Mouse (Mus musculus) limb, embryonic 12.5 days (tissue): ENCODE data around the gene Krtap22-2. TPM values are rescaled to one million over a fixed set of nuclear protein-coding genes. Genes with fewer than 3 reads are reported as not detected.
"Not testable (repeated sequence)": the region's sequence is repeated elsewhere in the genome, so short reads cannot be mapped to it uniquely, and the experiment has no call there.

Experiments
- ATAC-seq: fragments of 200-750 bp; cut with Nextera tagmentation; 2 replicates; pipeline ENCODE4 v1.8.0; 2017; ENCODE audit warnings: low read depth, moderate TSS enrichment; ENCODE audit not compliant: insufficient number of reproducible peaks, insufficient read depth, low FRiP score, low TSS enrichment
- H3K27ac ChIP-seq: fragments of 300-500 bp; sonication (generic); 2 replicates; pipeline ENCODE4 v1.5.1; 2016; ENCODE audit warnings: mild to moderate bottlenecking, moderate library complexity
- H3K27me3 ChIP-seq: fragments of 300-500 bp; sonication (generic); 2 replicates; pipeline ENCODE4 v1.6.1; 2016; ENCODE audit warnings: mild to moderate bottlenecking, moderate library complexity
- H3K36me3 ChIP-seq: fragments of 300-500 bp; sonication (generic); 2 replicates; pipeline ENCODE4 v1.6.1; 2016; ENCODE audit warnings: mild to moderate bottlenecking, moderate library complexity
- H3K4me1 ChIP-seq: fragments of 300-500 bp; sonication (generic); replicated peaks from 2 replicates; pipeline ENCODE4 v1.6.1; 2016
- H3K4me2 ChIP-seq: fragments of 300-500 bp; sonication (generic); 2 replicates; pipeline ENCODE4 v1.6.1; 2016; ENCODE audit warnings: mild to moderate bottlenecking, moderate library complexity
- H3K4me3 ChIP-seq: fragments of 300-500 bp; sonication (generic); replicated peaks from 2 replicates; pipeline ENCODE4 v1.5.1; 2016; ENCODE audit warnings: mild to moderate bottlenecking
- H3K9ac ChIP-seq: fragments of 300-500 bp; sonication (generic); replicated peaks from 2 replicates; pipeline ENCODE4 v1.6.1; 2016; ENCODE audit warnings: mild to moderate bottlenecking, moderate library complexity
- H3K9me3 ChIP-seq: fragments of 300-500 bp; sonication (generic); 2 replicates; pipeline ENCODE4 v1.6.1; 2016; ENCODE audit warnings: mild to moderate bottlenecking, moderate library complexity
- WGBS: fragments of 180-500 bp; shearing (Covaris S2); methylation state at CpG from one replicate; pipeline ENCODE4 v1.1.7; 2016; 5-methylcytosine and 5-hydroxymethylcytosine counted together
- polyA plus RNA-seq: library from polyadenylated mRNA; unstranded; fragments of >200 nt; fragmentation: Nextera tagmentation; extraction: Ambion mirVana; gene quantifications from 2 replicates; pipeline ENCODE4 v1.2.1, GENCODE M21; 2016

Gene Krtap22-2
- not detected in 2 replicates for polyA plus RNA-seq

DNA sequence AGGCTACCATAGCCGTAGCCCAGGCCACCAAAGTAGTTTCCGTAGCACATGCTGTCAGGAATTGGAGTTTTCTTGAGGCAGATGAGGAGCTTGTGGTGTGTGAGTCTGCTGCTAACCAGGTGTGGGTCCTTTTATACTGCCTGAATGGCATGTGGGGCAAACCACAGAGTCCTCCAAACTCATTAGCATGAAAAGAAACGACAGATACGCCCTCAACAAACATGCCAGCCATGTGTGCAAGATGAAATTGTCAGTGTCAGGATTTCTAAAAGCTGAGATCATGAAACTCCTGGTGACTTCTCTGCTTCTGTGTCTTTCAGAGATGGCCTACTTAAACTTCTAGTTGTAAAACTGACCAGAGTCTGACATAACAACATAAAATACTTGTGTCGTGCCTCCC, at the start of gene Krtap22-2:
TSS of gene Krtap22-2 (minus strand) at position 101 of the 400 bp plus-strand sequence.
- Histone ChIP-seq H3K27ac (no peak within 1 kb of the TSS), H3K9me3 (no peaks in the 10 kb centered on the region), H3K4me2 (no peak within 1 kb of the TSS), H3K4me3 (no peak within 1 kb of the TSS), H3K4me1 (no peaks in the 10 kb centered on the region), H3K27me3 (no peaks in the 10 kb centered on the region), H3K9ac (no peak within 1 kb of the TSS), H3K36me3 (no peaks in the 10 kb centered on the region)
- 84% methylated on average over 5 of the region's 5 CpGs for WGBS
- ATAC-seq = no peak

DNA sequence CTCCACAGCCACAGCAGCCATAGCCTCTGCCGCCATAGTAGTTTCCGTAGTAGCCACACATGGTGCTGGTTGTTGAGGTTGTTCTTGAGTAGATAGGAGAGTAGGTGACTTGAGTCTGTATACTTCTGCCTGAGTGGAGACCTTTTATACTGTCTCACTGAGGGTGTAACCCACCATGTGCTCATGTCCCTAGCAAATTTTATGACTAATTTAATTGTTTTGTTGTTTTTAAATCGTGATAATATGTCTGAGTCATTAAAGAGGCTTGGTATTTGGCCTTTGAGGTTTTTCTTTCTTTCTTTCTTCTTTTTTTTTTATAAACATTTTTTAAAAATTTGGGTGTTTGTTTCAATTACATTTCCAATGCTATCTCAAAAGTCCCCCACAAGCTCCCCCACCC, 37.2 kb upstream of the Krtap22-2 start, which contains the start of gene Krtap6-5:
TSS of gene Krtap6-5 (minus strand) at position 101 of the 400 bp plus-strand sequence.
- Histone ChIP-seq H3K9ac (no peak within 1 kb of the TSS), H3K36me3 (no peaks in the 10 kb centered on the region), H3K4me1 (no peaks in the 10 kb centered on the region), H3K9me3 (no peaks in the 10 kb centered on the region), H3K4me3 (no peak within 1 kb of the TSS), H3K4me2 (no peak within 1 kb of the TSS), H3K27ac (no peak within 1 kb of the TSS), H3K27me3 (no peaks in the 10 kb centered on the region)
- 84% methylated on average over 3 of the region's 3 CpGs for WGBS
- no peak for ATAC-seq

DNA sequence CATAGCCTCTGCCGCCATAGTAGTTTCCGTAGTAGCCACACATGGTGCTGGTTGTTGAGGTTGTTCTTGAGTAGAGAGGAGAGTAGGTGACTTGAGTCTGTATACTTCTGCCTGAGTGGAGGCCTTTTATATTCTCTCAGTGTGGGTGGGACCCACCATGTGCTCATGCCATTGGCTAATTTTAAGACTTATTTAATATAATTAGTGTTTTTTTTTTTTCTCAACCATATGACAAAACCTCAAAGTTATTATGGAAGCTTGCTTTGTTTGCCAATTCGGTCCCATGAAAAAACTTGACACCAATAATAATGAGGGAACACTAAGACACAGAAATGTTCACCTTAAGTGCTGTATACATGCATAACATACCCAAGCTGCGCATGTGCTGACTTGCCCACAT, 30.8 kb upstream of the Krtap22-2 start, which contains the start of gene Gm10228:
TSS of gene Gm10228 (minus strand) at position 101 of the 400 bp plus-strand sequence.
- ATAC-seq, H3K9ac ChIP-seq, H3K27me3 ChIP-seq, H3K9me3 ChIP-seq, H3K36me3 ChIP-seq, H3K4me3 ChIP-seq, H3K4me2 ChIP-seq, H3K4me1 ChIP-seq, H3K27ac ChIP-seq: not testable (repeated sequence)
- WGBS = 92% methylated on average over 2 of the region's 4 CpGs

DNA sequence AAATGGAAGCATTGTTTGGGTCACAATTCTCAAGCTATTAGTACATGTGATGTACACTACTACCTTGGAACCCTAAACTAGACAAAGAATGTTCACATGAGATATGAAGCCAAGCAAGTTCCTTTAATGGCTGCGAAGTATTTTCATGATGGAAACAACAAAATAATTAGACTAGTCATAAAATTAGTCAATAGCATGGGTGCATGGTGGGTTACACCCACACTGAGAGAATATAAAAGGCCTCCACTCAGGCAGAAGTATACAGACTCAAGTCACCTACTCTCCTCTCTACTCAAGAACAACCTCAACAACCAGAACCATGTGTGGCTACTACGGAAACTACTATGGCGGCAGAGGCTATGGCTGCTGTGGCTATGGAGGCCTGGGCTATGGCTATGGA, 20.8 kb upstream of the Krtap22-2 start, which contains the start of gene Krtap6-1:
TSS of gene Krtap6-1 (plus strand) at position 301 of the 400 bp plus-strand sequence.
- not testable (repeated sequence) for H3K27me3 ChIP-seq, ATAC-seq, H3K36me3 ChIP-seq, H3K4me1 ChIP-seq, H3K4me2 ChIP-seq, H3K9me3 ChIP-seq, H3K9ac ChIP-seq, H3K27ac ChIP-seq, H3K4me3 ChIP-seq
- 91% methylated on average over 3 of the region's 3 CpGs for WGBS

GRCm38 (mm10) chr16:89014984-89015383, 4.4 kb upstream of the Krtap22-2 start, which contains the start of gene Gm10229:
Gene Gm10229, plus strand, starts transcription at chr16:89015284.
- H3K36me3 ChIP-seq, H3K9ac ChIP-seq, H3K27me3 ChIP-seq, H3K27ac ChIP-seq, ATAC-seq, H3K4me2 ChIP-seq, H3K4me3 ChIP-seq, H3K9me3 ChIP-seq, H3K4me1 ChIP-seq: not testable (repeated sequence)
- 81% methylated on average over 3 of the region's 3 CpGs for WGBS

DNA sequence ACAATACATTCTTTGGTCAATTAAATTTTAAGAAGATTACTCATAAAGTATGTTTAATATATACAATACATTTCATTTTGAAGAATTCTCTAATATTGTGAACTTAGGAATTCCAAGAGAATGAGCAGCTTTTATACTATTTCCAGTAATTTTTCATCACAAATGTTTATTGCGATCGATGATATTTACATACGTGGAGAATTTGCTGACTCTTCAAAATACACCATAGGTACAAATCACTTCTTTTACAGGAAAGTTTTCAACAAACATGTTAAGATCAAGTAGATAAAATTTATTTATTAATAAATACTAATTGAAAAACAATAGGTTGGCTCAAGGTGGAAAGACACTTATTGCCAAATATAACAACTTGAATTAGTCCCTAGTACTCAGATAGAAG, 3.4 kb upstream of the Krtap22-2 start:
- Histone ChIP-seq H3K4me3 (no peak overlapping the region), H3K4me1 (no peaks in the 10 kb centered on the region), H3K36me3 (no peaks in the 10 kb centered on the region), H3K27ac (no peak overlapping the region), H3K9ac (no peak overlapping the region), H3K4me2 (no peak overlapping the region), H3K27me3 (no peaks in the 10 kb centered on the region), H3K9me3 (no peaks in the 10 kb centered on the region)
- WGBS = 96% methylated on average over 3 of the region's 3 CpGs
- ATAC-seq = no peak

- H3K27ac ChIP-seq = no peak within 1 kb of the TSS
- no peak within 1 kb of the TSS for H3K4me3 ChIP-seq
- WGBS = 89% methylated on average over 7 of the region's 7 CpGs
- no peak within 1 kb of the TSS for H3K9ac ChIP-seq
- no peaks in the 10 kb centered on the region for H3K36me3 ChIP-seq
- H3K9me3 ChIP-seq = peaks cover 4% of the 10 kb centered on the region; the same call in 1 of the 2 replicates
- H3K4me2 ChIP-seq = no peak within 1 kb of the TSS
- no peaks in the 10 kb centered on the region for H3K4me1 ChIP-seq
- no peaks in the 10 kb centered on the region for H3K27me3 ChIP-seq
- no peak for ATAC-seq
Observed at GRCm38 (mm10) chr16:88962773-88963172, 47.8 kb downstream of the Krtap22-2 start, which contains the start of gene Krtap16-3. Gene Krtap16-3, minus strand, starts transcription at chr16:88962873.

Other genes with a start within 250 kb of the Krtap22-2 start
- not detected in 2 replicates for gene 2310057N15Rik, start 236.6 kb downstream of the Krtap22-2 start, polyA plus RNA-seq
- not detected in 2 replicates for gene Gm5965, start 232.9 kb downstream of the Krtap22-2 start, polyA plus RNA-seq
- not detected in 2 replicates for gene Gm20741, start 198.5 kb downstream of the Krtap22-2 start, polyA plus RNA-seq
- gene Krtap15, start 190.5 kb downstream of the Krtap22-2 start, polyA plus RNA-seq = 0.25 and 0.26 TPM in 2 replicates
- gene Krtap14, start 184.6 kb downstream of the Krtap22-2 start, polyA plus RNA-seq = not detected in 2 replicates
- gene Krtap19-1, start 141.3 kb downstream of the Krtap22-2 start, polyA plus RNA-seq = not detected in 2 replicates
- not detected in 2 replicates for gene Krtap19-2, start 136.5 kb downstream of the Krtap22-2 start, polyA plus RNA-seq
- gene Krtap19-3, start 132.7 kb downstream of the Krtap22-2 start, polyA plus RNA-seq = not detected in 2 replicates
- not detected in 2 replicates for gene Krtap19-4, start 125.7 kb downstream of the Krtap22-2 start, polyA plus RNA-seq
- not detected in 2 replicates for gene Krtap19-5, start 114.3 kb downstream of the Krtap22-2 start, polyA plus RNA-seq
- not detected in 2 replicates for gene Krtap19-9b, start 78.5 kb downstream of the Krtap22-2 start, polyA plus RNA-seq
- gene Krtap16-3, start 47.9 kb downstream of the Krtap22-2 start, polyA plus RNA-seq = not detected in 2 replicates
- not detected in 2 replicates for gene Gm10229, start 4.5 kb upstream of the Krtap22-2 start, polyA plus RNA-seq
- gene Krtap6-1, start 20.9 kb upstream of the Krtap22-2 start, polyA plus RNA-seq = not detected in 2 replicates
- not detected in 2 replicates for gene Gm10228, start 30.7 kb upstream of the Krtap22-2 start, polyA plus RNA-seq
- gene Krtap6-5, start 37.1 kb upstream of the Krtap22-2 start, polyA plus RNA-seq = not detected in 2 replicates
- gene 1110025L11Rik, start 53.2 kb upstream of the Krtap22-2 start, polyA plus RNA-seq = not detected in 2 replicates
- not detected in 2 replicates for gene Krtap6-3, start 73.3 kb upstream of the Krtap22-2 start, polyA plus RNA-seq
- not detected in 2 replicates for gene Gm6358, start 130.1 kb upstream of the Krtap22-2 start, polyA plus RNA-seq
- not detected in 2 replicates for gene Gm10061, start 140.3 kb upstream of the Krtap22-2 start, polyA plus RNA-seq
- not detected in 2 replicates for gene Gm9789, start 147.2 kb upstream of the Krtap22-2 start, polyA plus RNA-seq
- not detected in 2 replicates for gene Gm7735, start 158.7 kb upstream of the Krtap22-2 start, polyA plus RNA-seq
- gene 1110057P08Rik, start 164.0 kb upstream of the Krtap22-2 start, polyA plus RNA-seq = not detected in 2 replicates
- gene Krtap20-2, start 195.1 kb upstream of the Krtap22-2 start, polyA plus RNA-seq = not detected in 2 replicates